Mouse (Mus musculus): ENCODE measurements around the gene Ezr. TPM values are rescaled to one million over a fixed set of nuclear protein-coding genes. Genes with fewer than 3 reads are reported as not detected.

Ezr gene
- polyA plus RNA-seq (2021) = 344 TPM

DNA sequence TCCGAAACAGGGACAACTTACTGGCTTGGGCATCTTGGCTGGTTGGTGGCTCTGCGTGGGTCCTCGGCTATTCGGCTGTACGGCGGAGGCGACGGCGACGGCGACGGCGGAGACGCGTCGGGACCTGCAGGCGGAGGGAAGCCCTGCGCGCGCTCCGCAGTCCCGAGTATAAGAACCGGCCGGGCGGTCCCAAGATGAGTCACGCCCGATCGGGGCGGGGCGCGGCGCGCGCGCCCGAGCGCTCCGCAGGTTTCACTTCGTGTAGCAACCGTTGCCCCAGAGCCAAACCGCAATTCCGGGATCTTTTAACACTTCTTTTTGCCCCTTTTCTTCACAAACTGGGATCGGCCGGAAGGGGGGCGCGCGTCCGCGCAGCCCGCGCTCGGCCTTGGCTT lies at the start of gene Ezr:
Gene Ezr, minus strand, starts transcription at position 174 of the 395 bp plus-strand sequence.
- CTCF ChIA-PET = interaction anchor here (1.0 kb wide), 1 partner anchor 16 kb away, joined by 3 read pairs; no protein-coding TSS in a partner anchor
- in situ Hi-C loops (cut with MboI; ENCODE audit: low pct_unique_long_range_greater_than_20kb) = no loop called here
- TF ChIP-seq CTCF (IDR thresholded peaks at IDR 0.05) = no peak
- DNase-seq (ENCODE audit: low read depth, low spot score) (peak; percentile 46), ATAC-seq (peak; percentile 62)
- H3K27me3 ChIP-seq = no peaks in the 10 kb centered on the region
- POLR2A ChIA-PET = interaction anchor here (1.3 to 2.0 kb wide), 4 partner anchors 11 to 45 kb away, joined by 5 to 9 read pairs (median 8); no protein-coding TSS in a partner anchor

DNA sequence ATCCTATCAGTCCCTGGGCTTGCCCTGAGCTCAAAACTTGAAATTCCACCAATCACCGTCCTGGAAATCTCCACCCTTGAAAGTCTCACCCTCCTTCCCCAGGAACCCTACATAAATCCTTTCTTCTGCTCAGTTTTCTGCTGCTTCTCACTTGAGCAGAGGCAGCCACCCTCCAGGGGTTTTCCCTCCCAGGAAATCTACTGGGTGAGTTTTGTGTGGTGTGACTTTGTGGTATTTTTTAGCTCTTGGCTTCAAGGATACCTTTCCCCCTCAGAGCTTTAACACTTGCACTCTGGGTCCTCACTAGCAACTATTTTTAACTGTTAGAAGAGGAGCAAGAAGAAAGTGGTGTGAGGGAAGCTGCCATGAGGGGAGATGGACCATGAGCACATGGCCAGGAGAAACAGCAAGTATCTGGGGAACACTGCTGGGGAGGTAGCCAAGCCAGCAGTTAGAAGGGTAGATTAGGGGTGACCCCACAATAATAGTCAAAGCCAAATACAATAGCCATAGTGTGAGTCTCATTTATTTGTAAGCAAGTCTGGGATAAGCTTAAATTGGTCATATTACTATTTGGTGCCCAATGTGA lies 47.5 kb upstream of the Ezr start:
- no peak for ATAC-seq
- in situ Hi-C loops (cut with MboI; ENCODE audit: low pct_unique_long_range_greater_than_20kb) = no loop called here
- DNase-seq (ENCODE audit: low read depth, low spot score) = no peak
- H3K27me3 ChIP-seq = no peaks in the 10 kb centered on the region
- CTCF ChIA-PET = interaction anchor here (1.5 kb wide), 1 partner anchor 11 kb away, joined by 3 read pairs; no protein-coding TSS in a partner anchor
- POLR2A ChIA-PET = interaction anchor here (0.6 to 1.3 kb wide), 3 partner anchors 35 to 340 kb away, joined by 3 to 4 read pairs (median 3); partner anchors contain the start of gene Rps6ka2
- no peak for TF ChIP-seq CTCF (IDR thresholded peaks at IDR 0.05)

DNA sequence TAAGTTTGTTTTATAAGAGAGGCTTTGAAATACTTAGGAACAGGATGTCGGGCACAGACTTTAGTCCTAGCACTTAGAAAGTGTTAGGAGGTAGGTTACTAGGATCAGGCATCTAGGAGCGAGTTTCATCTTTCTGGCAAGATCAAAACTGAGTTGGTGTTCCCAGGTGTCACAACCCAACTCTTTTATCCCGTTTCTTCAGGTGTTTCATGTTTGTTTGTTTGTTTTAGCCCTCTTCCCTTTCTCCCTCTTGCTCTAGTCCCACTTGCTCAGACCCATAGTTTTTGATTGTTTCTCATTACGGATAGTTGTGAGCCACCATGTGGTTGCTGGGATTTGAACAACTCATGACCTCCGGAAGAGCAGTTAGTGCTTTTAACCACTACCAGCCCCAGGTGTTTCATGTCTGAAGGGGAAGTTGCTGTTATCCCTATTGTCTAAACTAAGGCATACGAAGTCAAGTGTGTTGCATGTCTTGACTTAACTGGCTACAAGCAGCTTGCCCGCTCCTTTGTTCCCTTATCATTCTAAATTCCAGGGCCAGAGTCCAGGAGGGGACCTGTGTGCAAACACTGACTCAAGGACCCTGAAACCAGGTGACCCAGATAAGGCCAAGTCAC lies 46.1 kb upstream of the Ezr start:
- no peak for TF ChIP-seq CTCF (IDR thresholded peaks at IDR 0.05)
- no peaks in the 10 kb centered on the region for H3K27me3 ChIP-seq
- ChIA-PET CTCF (interaction anchor here (1.5 kb wide), 1 partner anchor 10 kb away, joined by 3 read pairs; no protein-coding TSS in a partner anchor), POLR2A (interaction anchor here (1.3 to 2.9 kb wide), 4 partner anchors 15 to 51 kb away, joined by 3 to 19 read pairs (median 8); partner anchors contain the start of gene Ezr)
- DNase-seq (ENCODE audit: low read depth, low spot score) (no peak), ATAC-seq (no peak)
- in situ Hi-C loops (cut with MboI; ENCODE audit: low pct_unique_long_range_greater_than_20kb) = no loop called here

DNA sequence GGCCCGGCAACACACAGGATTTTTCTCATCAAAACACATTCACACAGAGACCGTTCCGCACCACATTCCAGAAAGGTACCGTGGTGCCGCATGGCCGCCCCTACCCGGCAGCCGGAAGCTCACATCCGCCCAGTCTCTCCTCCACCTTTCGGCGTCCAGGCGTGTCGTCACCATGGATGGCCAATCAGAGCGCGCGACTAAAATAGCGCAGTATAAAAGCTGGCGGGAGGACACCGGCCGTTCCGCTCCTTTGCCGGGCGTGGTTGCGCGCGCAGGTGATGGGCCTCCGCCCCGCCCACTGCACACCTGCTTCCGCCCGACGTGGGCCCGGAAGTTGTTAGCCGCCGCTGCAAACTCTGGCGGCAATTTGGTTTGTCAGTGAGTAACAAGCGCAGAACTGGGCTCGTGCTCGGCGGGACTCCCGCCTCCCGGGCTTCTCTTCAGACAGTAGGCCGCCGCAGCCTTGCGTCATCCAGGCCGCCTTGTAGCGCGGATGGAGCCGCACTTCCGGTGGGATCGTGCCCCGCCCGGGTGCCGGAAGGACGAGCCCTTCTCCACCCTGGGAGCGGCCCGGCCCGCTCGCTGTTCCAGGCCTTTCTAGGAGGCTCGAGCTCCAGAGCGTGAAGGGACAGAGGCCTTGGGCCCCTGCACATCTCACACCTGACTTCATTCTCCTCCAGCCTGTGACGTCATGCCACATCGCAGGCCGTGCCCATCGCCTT lies 45.3 kb upstream of the Ezr start:
- DNase-seq (ENCODE audit: low read depth, low spot score) = peak; percentile 73
- in situ Hi-C loops (cut with MboI; ENCODE audit: low pct_unique_long_range_greater_than_20kb) = no loop called here
- ChIA-PET CTCF (interaction anchor here (1.4 to 5.8 kb wide), 2 partner anchors 15 to 55 kb away, joined by 3 to 26 read pairs; no protein-coding TSS in a partner anchor), POLR2A (interaction anchor here (1.4 to 2.9 kb wide), 4 partner anchors 15 to 50 kb away, joined by 4 to 19 read pairs (median 8); partner anchors contain the start of gene Ezr)
- TF ChIP-seq CTCF (IDR thresholded peaks at IDR 0.05) = no peak
- no peaks in the 10 kb centered on the region for H3K27me3 ChIP-seq
- ATAC-seq = peak; percentile 96

DNA sequence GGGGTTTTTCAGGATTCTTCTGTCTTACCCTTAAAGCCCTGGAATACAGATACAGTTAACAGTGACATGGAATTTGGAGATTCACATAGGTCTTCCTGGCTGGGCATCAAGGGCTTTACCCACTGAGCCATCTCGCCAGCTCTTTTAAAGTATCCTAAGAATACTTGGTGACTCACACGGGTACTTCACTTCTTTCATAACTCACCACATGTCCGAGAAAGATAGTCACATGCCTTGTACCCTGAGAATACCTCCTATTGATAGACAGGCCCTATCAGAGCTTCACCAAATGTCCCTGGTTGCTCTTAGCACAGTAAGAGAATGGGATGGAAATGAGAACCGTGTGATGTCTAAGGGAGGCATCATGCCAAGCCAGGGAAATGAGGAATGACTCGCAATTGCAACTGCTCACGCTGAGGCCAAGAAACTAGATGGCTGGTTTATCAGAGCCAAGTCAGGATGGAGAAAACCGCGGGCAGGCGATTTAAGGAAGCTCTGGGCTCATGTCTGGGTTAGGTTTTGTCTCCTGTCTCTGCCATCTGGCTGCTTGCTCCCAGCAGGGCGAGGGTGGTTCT lies 44.7 kb upstream of the Ezr start:
- peak; percentile 19 for ATAC-seq
- in situ Hi-C loops (cut with MboI; ENCODE audit: low pct_unique_long_range_greater_than_20kb) = no loop called here
- CTCF ChIA-PET = interaction anchor here (0.9 to 5.8 kb wide), 4 partner anchors 14 to 54 kb away, joined by 3 to 26 read pairs (median 3); no protein-coding TSS in a partner anchor
- POLR2A ChIA-PET = interaction anchor here (0.8 to 2.9 kb wide), 5 partner anchors 14 to 49 kb away, joined by 3 to 19 read pairs (median 6); partner anchors contain the start of gene Ezr
- H3K27me3 ChIP-seq = no peaks in the 10 kb centered on the region
- no peak for TF ChIP-seq CTCF (IDR thresholded peaks at IDR 0.05)
- DNase-seq (ENCODE audit: low read depth, low spot score) = no peak

DNA sequence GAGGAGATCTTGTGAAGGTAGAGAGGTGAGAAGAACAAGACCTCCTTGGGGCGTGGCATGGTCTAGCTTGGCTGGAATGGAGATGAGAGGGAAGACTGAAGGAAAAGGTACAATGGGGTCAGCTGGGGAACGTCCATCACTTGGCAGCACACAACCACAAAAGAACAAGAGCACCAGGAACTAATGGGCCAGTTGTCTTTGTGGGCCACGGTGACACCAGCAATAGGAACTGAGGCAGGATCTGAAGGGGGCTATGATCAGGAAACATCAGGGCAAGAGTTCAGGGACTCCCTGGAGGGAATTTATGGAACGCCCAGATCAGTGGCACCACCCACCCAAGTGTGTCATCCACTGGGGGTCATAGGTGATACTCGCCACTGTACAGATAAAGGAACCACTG lies 34.2 kb upstream of the Ezr start:
- no peak for ATAC-seq

DNA sequence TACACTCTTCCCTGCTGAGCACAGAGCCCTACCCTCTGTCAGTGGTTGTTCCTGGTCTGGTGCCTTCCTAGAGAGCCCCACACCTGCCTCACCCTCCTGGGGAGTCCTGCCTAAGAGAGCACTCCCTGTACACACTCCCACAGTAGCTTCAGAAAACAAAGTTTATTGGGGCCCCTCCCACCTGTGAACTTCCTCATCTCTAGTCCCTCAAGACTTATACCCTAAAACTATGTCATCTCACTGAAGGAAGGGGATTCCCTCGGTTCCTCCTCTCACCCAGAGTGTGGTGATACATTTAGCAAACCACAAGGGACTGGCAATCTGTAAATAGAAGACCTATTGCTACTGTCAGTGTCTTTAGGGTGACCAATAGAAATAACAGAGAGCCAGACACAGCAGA lies 33.6 kb upstream of the Ezr start:
- ATAC-seq (no peak), DNase-seq (ENCODE audit: low read depth, low spot score) (no peak)
- TF ChIP-seq CTCF (IDR thresholded peaks at IDR 0.05) = no peak
- ChIA-PET CTCF (interaction anchor here (1.4 kb wide), 1 partner anchor 9 kb away, joined by 5 read pairs; no protein-coding TSS in a partner anchor), POLR2A (no interaction called here)
- H3K27me3 ChIP-seq = no peaks in the 10 kb centered on the region
- in situ Hi-C loops (cut with MboI; ENCODE audit: low pct_unique_long_range_greater_than_20kb) = no loop called here

More for the DNA sequence above, 34.2 kb upstream of the Ezr start:
- in situ Hi-C loops (cut with MboI; ENCODE audit: low pct_unique_long_range_greater_than_20kb) = no loop called here
- H3K27me3 ChIP-seq = no peaks in the 10 kb centered on the region
- no peak for DNase-seq (ENCODE audit: low read depth, low spot score)
- ChIA-PET CTCF (interaction anchor here (1.4 kb wide), 1 partner anchor 9 kb away, joined by 5 read pairs; no protein-coding TSS in a partner anchor), POLR2A (no interaction called here)
- TF ChIP-seq CTCF (IDR thresholded peaks at IDR 0.05) = no peak

DNA sequence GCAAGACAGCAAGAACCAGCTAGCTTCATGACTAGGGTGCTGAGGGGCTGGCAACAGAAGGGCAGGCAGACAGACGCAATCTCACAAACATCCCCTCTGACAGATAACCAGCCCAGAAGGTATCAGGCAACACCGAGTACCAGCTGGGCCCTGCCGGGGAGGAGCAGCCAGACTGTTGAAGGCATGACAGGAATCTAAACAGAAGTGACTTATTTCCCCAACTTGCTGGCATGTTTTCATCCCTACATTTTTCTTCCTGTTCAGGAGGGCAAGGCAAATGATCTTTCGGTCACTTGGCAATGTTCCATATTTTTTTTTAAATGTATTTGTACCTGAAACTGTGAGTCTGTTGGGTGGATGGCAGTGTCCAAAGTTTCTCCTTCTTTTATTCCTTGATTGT lies 32.1 kb upstream of the Ezr start:
- in situ Hi-C loops (cut with MboI; ENCODE audit: low pct_unique_long_range_greater_than_20kb) = no loop called here
- ATAC-seq = no peak
- ChIA-PET POLR2A (interaction anchor here (3.5 kb wide), 1 partner anchor 13 kb away, joined by 19 read pairs; no protein-coding TSS in a partner anchor), CTCF (interaction anchor here (4.0 kb wide), 1 partner anchor 11 kb away, joined by 26 read pairs; no protein-coding TSS in a partner anchor)
- no peak for DNase-seq (ENCODE audit: low read depth, low spot score)
- H3K27me3 ChIP-seq = no peaks in the 10 kb centered on the region
- TF ChIP-seq CTCF (IDR thresholded peaks at IDR 0.05) = no peak

DNA sequence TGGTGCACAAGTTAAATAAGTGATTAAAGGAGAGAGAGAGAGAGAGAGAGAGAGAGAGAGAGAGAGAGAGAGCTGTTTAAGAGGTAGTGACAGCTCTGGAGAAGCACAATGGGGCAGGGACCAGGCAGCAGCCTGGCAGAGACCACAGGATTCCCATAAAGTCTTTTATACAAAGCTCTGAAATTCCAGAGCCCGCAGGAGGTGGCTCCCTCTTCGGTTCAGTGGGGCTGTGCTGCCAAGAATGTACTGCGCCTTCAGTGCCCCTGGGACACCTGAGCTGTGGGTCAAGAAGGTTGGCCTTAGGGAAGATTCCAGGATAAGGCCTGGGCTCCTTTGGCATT lies 30.2 kb upstream of the Ezr start:
- ATAC-seq (peak; percentile 75), DNase-seq (ENCODE audit: low read depth, low spot score) (no peak)
- no peak for TF ChIP-seq CTCF (IDR thresholded peaks at IDR 0.05)
- H3K27me3 ChIP-seq = no peaks in the 10 kb centered on the region
- POLR2A ChIA-PET = interaction anchor here (1.4 to 3.5 kb wide), 3 partner anchors 9 to 30 kb away, joined by 6 to 19 read pairs (median 8); partner anchors contain the start of gene Ezr
- in situ Hi-C loops (cut with MboI; ENCODE audit: low pct_unique_long_range_greater_than_20kb) = no loop called here
- CTCF ChIA-PET = interaction anchor here (1.2 to 4.0 kb wide), 4 partner anchors 13 to 46 kb away, joined by 3 to 26 read pairs (median 6); no protein-coding TSS in a partner anchor
